Mouse (Mus musculus): Measurements from ENCODE around the gene Upk2. TPM values are rescaled to one million over a fixed set of nuclear protein-coding genes. Genes with fewer than 3 reads are reported as not detected.

Upk2 gene
- polyA plus RNA-seq, 1 experiment from 2014 or later = not detected

DNA sequence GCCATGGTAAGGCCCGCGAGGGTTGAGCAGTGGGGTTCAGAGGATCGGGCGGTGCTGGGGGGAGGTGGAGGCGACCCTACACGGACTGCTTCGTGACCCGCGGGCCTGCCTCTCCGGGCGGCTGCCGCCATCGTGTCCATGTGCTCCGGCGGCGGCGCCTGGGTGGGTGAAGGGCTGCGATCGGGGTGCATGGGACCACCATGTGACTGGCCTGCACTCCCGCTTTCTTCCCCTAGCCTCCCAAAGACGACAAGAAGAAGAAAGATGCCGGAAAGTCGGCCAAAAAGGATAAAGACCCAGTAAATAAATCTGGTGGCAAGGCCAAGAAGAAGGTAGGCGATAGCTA, 47.1 kb downstream of the Upk2 start:
- Histone ChIP-seq H3K9me3 (replicated peaks; ENCODE audit: control insufficient read depth, low read length) (no peaks in the 10 kb centered on the region), H3K27me3 (ENCODE audit: control insufficient read depth, insufficient read depth, low read length) (no peaks in the 10 kb centered on the region), H3K36me3 (ENCODE audit: control insufficient read depth, insufficient read depth) (peaks cover 58% of the 10 kb centered on the region), H3K4me3 (ENCODE audit: low read length) (peak overlapping the region; percentile 76), H3K9ac (ENCODE audit: low read length) (peak overlapping the region; percentile 89), H3K27ac (ENCODE audit: low read length) (peak overlapping the region; percentile 94), H3K4me1 (ENCODE audit: control insufficient read depth, insufficient read depth, low read length) (peaks cover 19% of the 10 kb centered on the region), H3K4me2 (ENCODE audit: low read depth, low read length) (peak overlapping the region; percentile 80)
- WGBS = under 1% methylated on average over 24 of the region's 24 CpGs
- no peak; the same call in 1 of the 2 replicates for ATAC-seq (replicated peaks; ENCODE audit: extremely low read depth, insufficient read depth, low FRiP score)

DNA sequence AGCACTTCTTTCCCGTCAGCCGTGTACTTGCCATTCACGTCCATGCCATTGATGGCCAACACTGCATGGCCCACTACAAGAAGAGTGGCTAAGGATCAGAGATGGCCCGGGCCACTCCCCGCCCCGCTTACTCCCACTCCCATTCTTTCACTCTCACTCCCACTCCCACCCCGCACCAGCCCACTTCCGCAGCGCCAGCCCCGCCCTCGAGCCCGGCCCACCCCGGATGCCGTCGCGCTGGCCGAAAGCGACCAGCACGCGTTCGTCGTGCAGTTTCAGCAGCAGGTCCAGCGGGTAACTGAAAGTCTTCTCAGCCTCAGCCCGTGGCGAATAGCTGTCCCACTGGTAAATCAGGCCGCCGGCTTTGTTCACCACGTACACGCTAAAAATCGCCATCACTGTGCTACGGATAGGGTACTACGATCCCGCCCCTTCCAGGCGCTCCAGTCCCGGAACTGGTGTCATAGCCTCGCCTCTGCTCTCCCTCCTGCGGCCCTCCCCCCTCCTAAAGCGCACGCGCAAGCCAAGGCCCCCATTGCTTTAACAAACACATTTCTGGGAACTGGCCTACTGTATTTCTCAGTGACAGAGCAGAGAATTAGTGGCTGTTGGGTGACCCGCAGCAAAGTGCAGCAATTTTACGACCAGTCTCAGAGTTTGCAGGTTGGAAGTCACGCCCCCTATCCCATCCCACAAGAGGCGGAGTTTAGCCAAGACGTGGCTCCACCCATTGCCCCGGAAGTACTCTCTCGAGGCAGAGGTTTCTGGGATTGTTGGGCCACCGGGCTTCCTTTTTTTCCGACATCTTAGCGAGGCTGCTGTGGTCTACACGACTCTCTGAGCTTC, 47.6 kb downstream of the Upk2 start, which contains the start of the genes Rps25 and Trappc4:
Rps25 (plus strand) TSS at position 234 of the 846 bp plus-strand sequence.
Trappc4 (minus strand) TSS at position 695 of the 846 bp plus-strand sequence.
- H3K27me3 ChIP-seq (ENCODE audit: control insufficient read depth, insufficient read depth, low read length) = no peaks in the 10 kb centered on the region
- H3K4me1 ChIP-seq (ENCODE audit: control insufficient read depth, insufficient read depth, low read length) = peaks cover 19% of the 10 kb centered on the region
- peaks cover 62% of the 10 kb centered on the region for H3K36me3 ChIP-seq (ENCODE audit: control insufficient read depth, insufficient read depth)
- H3K9me3 ChIP-seq (replicated peaks; ENCODE audit: control insufficient read depth, low read length) = no peaks in the 10 kb centered on the region
- H3K27ac ChIP-seq (ENCODE audit: low read length) = peak within 1 kb of the TSS; percentile 94
- H3K4me2 ChIP-seq (ENCODE audit: low read depth, low read length) = peak within 1 kb of the TSS; percentile 80
- H3K4me3 ChIP-seq (ENCODE audit: low read length) = peak within 1 kb of the TSS; percentile 76
- peak; percentile 94 for ATAC-seq (replicated peaks; ENCODE audit: extremely low read depth, insufficient read depth, low FRiP score)
- WGBS = under 1% methylated on average over 51 of the region's 51 CpGs
- peak within 1 kb of the TSS; percentile 89 for H3K9ac ChIP-seq (ENCODE audit: low read length)

DNA sequence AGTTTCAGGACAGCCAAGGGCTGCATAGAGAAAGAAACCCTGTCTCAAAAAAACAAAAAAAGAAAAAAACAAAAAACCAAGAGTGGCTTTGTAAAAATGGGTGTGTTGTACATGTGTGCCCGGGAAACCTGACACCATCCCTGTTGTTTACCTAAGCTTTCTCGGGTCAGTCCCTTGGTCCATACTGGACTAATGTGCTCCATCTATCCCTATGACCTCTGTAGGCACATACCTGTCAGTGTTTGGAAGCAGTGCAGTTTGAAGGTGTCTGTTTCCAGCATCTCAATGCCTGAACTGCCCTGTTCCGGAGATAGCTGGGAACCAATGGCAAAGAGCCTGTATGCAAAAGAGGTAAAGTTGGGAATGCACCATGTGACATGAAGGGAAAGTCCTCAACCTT, 49.8 kb downstream of the Upk2 start:
- Histone ChIP-seq H3K27me3 (ENCODE audit: control insufficient read depth, insufficient read depth, low read length) (no peaks in the 10 kb centered on the region), H3K4me1 (ENCODE audit: control insufficient read depth, insufficient read depth, low read length) (peaks cover 37% of the 10 kb centered on the region), H3K9ac (ENCODE audit: low read length) (no peak overlapping the region), H3K4me2 (ENCODE audit: low read depth, low read length) (no peak overlapping the region), H3K4me3 (ENCODE audit: low read length) (no peak overlapping the region), H3K9me3 (replicated peaks; ENCODE audit: control insufficient read depth, low read length) (no peaks in the 10 kb centered on the region), H3K27ac (ENCODE audit: low read length) (no peak overlapping the region), H3K36me3 (ENCODE audit: control insufficient read depth, insufficient read depth) (peaks cover 50% of the 10 kb centered on the region)
- WGBS = 82% methylated on average over 3 of the region's 3 CpGs
- no peak for ATAC-seq (replicated peaks; ENCODE audit: extremely low read depth, insufficient read depth, low FRiP score)

Other genes with a start within 250 kb of the Upk2 start
- 12.6 and 13.0 TPM in 2 replicates for gene Cbl, start 220.9 kb downstream of the Upk2 start, polyA plus RNA-seq (2015; fragmentation: Nextera tagmentation; extraction: Ambion mirVana)
- gene Ccdc153, start 214.3 kb downstream of the Upk2 start, polyA plus RNA-seq (2015; fragmentation: Nextera tagmentation; extraction: Ambion mirVana) = 0.88 and 2.5 TPM in 2 replicates
- gene Pdzd3, start 203.5 kb downstream of the Upk2 start, polyA plus RNA-seq (2015; fragmentation: Nextera tagmentation; extraction: Ambion mirVana) = 0.06 and 0.07 TPM in 2 replicates
- gene Nlrx1, start 186.4 kb downstream of the Upk2 start, polyA plus RNA-seq (2015; fragmentation: Nextera tagmentation; extraction: Ambion mirVana) = 7.3 and 7.9 TPM in 2 replicates
- 1.9 and 2.5 TPM in 2 replicates for gene Abcg4, start 166.4 kb downstream of the Upk2 start, polyA plus RNA-seq (2015; fragmentation: Nextera tagmentation; extraction: Ambion mirVana)
- 15.8 and 18.7 TPM in 2 replicates for gene Hinfp, start 149.3 kb downstream of the Upk2 start, polyA plus RNA-seq (2015; fragmentation: Nextera tagmentation; extraction: Ambion mirVana)
- gene C2cd2l, start 134.7 kb downstream of the Upk2 start, polyA plus RNA-seq (2015; fragmentation: Nextera tagmentation; extraction: Ambion mirVana) = 8.2 and 8.6 TPM in 2 replicates
- 28.5 and 33.7 TPM in 2 replicates for gene Dpagt1, start 129.0 kb downstream of the Upk2 start, polyA plus RNA-seq (2015; fragmentation: Nextera tagmentation; extraction: Ambion mirVana)
- 179 and 186 TPM in 2 replicates for gene H2afx, start 120.3 kb downstream of the Upk2 start, polyA plus RNA-seq (2015; fragmentation: Nextera tagmentation; extraction: Ambion mirVana)
- 97.2 and 102 TPM in 2 replicates for gene Hmbs, start 110.7 kb downstream of the Upk2 start, polyA plus RNA-seq (2015; fragmentation: Nextera tagmentation; extraction: Ambion mirVana)
- 20.9 and 23.1 TPM in 2 replicates for gene Vps11, start 93.3 kb downstream of the Upk2 start, polyA plus RNA-seq (2015; fragmentation: Nextera tagmentation; extraction: Ambion mirVana)
- 14.6 and 18.0 TPM in 2 replicates for gene Hyou1, start 75.5 kb downstream of the Upk2 start, polyA plus RNA-seq (2015; fragmentation: Nextera tagmentation; extraction: Ambion mirVana)
- gene Slc37a4, start 58.1 kb downstream of the Upk2 start, polyA plus RNA-seq (2015; fragmentation: Nextera tagmentation; extraction: Ambion mirVana) = 37.8 and 42.0 TPM in 2 replicates
- gene Rps25, start 47.8 kb downstream of the Upk2 start, polyA plus RNA-seq (2015; fragmentation: Nextera tagmentation; extraction: Ambion mirVana) = 862 and 919 TPM in 2 replicates
- 84.4 and 90.3 TPM in 2 replicates for gene Trappc4, start 47.4 kb downstream of the Upk2 start, polyA plus RNA-seq (2015; fragmentation: Nextera tagmentation; extraction: Ambion mirVana)
- gene Ccdc84, start 36.4 kb downstream of the Upk2 start, polyA plus RNA-seq (2015; fragmentation: Nextera tagmentation; extraction: Ambion mirVana) = 21.3 and 23.5 TPM in 2 replicates
- gene Foxr1, start 13.8 kb downstream of the Upk2 start, polyA plus RNA-seq (2015; fragmentation: Nextera tagmentation; extraction: Ambion mirVana) = not detected in 2 replicates
- gene Bcl9l, start 27.8 kb upstream of the Upk2 start, polyA plus RNA-seq (2015; fragmentation: Nextera tagmentation; extraction: Ambion mirVana) = 11.1 and 11.3 TPM in 2 replicates
- gene Cxcr5, start 106.9 kb upstream of the Upk2 start, polyA plus RNA-seq (2015; fragmentation: Nextera tagmentation; extraction: Ambion mirVana) = 0.17 and 0.35 TPM in 2 replicates
- gene Ddx6, start 149.9 kb upstream of the Upk2 start, polyA plus RNA-seq (2015; fragmentation: Nextera tagmentation; extraction: Ambion mirVana) = 9.2 and 10.5 TPM in 2 replicates
- 0.07 TPM in 1 of 2 replicates, not detected in the other for gene Treh, start 218.3 kb upstream of the Upk2 start, polyA plus RNA-seq (2015; fragmentation: Nextera tagmentation; extraction: Ambion mirVana)

Measured in heart, embryonic 16.5 days (tissue).